Mouse (Mus musculus) hindbrain, postnatal 0 days (tissue): ENCODE results near the gene Tkt. TPM values are rescaled to one million over a fixed set of nuclear protein-coding genes. Genes with fewer than 3 reads are reported as not detected.
"Not testable (repeated sequence)": the region's sequence is repeated elsewhere in the genome, so short reads cannot be mapped to it uniquely, and the experiment has no call there.

ENCODE experiments used
- ATAC-seq: fragments of 200-750 bp; cut with Nextera tagmentation; 2 replicates; pipeline ENCODE4 v1.8.0; 2017; ENCODE audit warnings: mild to moderate bottlenecking, moderate TSS enrichment, moderate library complexity
- DNase-seq: peaks from one replicate; pipeline ENCODE4 v3.0.0-alpha.2; 2015; ENCODE audit warnings: low spot score
- H3K27ac ChIP-seq: fragments of 300-500 bp; sonication (generic); 2 replicates; pipeline ENCODE4 v1.5.1; 2014; ENCODE audit warnings: mild to moderate bottlenecking
- H3K27me3 ChIP-seq: fragments of 300-500 bp; sonication (generic); 2 replicates; pipeline ENCODE4 v1.6.1; 2014; ENCODE audit warnings: low read length, mixed read lengths; ENCODE audit not compliant: insufficient read depth
- H3K36me3 ChIP-seq: fragments of 300-500 bp; sonication (generic); 2 replicates; pipeline ENCODE4 v1.6.1; 2014; ENCODE audit warnings: low read length, mixed read lengths; ENCODE audit not compliant: insufficient read depth
- H3K4me1 ChIP-seq: fragments of 300-500 bp; sonication (generic); 2 replicates; pipeline ENCODE4 v1.6.1; 2014; ENCODE audit warnings: antibody characterized with exemption, low read length, mixed read lengths; ENCODE audit not compliant: insufficient read depth
- H3K4me2 ChIP-seq: fragments of 300-500 bp; sonication (generic); 2 replicates; pipeline ENCODE4 v1.6.1; 2014; ENCODE audit warnings: low read depth, mild to moderate bottlenecking, low read length, moderate library complexity, mixed read lengths
- H3K4me3 ChIP-seq: fragments of 300-500 bp; sonication (generic); 2 replicates; pipeline ENCODE4 v1.5.1; 2014; ENCODE audit warnings: low read length
- H3K9ac ChIP-seq: fragments of 300-500 bp; sonication (generic); replicated peaks from 2 replicates; pipeline ENCODE4 v1.6.1; 2014; ENCODE audit warnings: mild to moderate bottlenecking, low read length, moderate library complexity, mixed read lengths
- H3K9me3 ChIP-seq: fragments of 300-500 bp; sonication (generic); 2 replicates; pipeline ENCODE4 v1.6.1; 2016; ENCODE audit warnings: low read length, mixed read lengths
- CTCF ChIP-seq: IDR thresholded peaks from 2 replicates; pipeline ENCODE4 v1.5.1; 2016; ENCODE audit warnings: antibody characterized with exemption, control low read depth, low read depth
- WGBS: fragments of 180-500 bp; shearing (Covaris S2); extraction: QIAGEN DNeasy Blood & Tissue Kit; methylation state at CpG from one replicate; pipeline ENCODE4 v1.1.7; 2014; 5-methylcytosine and 5-hydroxymethylcytosine counted together
- polyA plus RNA-seq: library from polyadenylated mRNA; unstranded; fragments of >200 nt; fragmentation: Nextera tagmentation; extraction: Ambion mirVana; gene quantifications from 2 replicates; pipeline ENCODE4 v1.2.1, GENCODE M21; 2015
- total RNA-seq: library from RNA; depleted of rRNA; stranded (reverse); fragments of >200 nt; gene quantifications from 2 replicates; pipeline ENCODE4 v1.2.3, GENCODE M21; 2014

Tkt gene
- total and polyA plus RNA-seq, 2 experiments from 2014 or later = 258 to 429 TPM

DNA sequence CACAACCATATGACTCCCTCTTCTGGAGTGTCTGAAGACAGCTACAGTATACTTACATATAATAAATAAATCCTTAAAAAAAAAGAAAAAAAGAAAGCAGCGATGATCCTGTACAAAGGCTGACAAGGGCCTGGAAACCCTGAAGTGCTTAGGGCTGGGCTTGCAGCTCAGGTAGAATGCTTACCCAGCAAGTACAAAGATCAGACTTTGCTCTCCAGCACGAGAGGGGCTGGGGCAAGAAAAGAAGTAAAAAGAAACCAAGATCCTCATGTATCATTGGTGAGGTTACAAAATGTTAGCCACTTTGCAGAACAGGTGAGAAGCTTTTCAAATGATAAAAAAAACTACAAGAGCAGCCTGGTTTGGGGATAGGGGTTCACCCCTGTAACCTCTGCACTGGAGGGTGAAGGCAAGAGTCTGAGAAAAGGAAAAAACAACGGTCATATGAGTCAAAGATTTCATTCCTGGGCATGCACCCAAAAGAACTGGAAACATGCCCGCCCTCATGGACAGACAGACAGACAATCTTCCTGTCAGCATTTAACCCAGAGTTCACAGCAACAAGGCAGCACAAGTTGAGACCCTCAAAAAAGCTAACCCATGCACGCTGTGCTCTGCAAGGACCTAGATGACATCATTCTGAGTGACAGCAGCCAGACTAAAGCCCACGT is 14.2 kb upstream of the Tkt start:
- DNase-seq (no peak), ATAC-seq (no peak)
- Histone ChIP-seq H3K4me3 (no peak overlapping the region), H3K36me3 (no peaks in the 10 kb centered on the region), H3K9ac (no peak overlapping the region), H3K27me3 (no peaks in the 10 kb centered on the region), H3K4me1 (0 out of 2 replicates have a peak, but pooled peaks cover 2% of the 10 kb centered on the region), H3K4me2 (no peak overlapping the region), H3K9me3 (no peaks in the 10 kb centered on the region), H3K27ac (no peak overlapping the region)
- 73% methylated on average over 6 of the region's 6 CpGs for WGBS
- no peak for TF ChIP-seq CTCF

DNA sequence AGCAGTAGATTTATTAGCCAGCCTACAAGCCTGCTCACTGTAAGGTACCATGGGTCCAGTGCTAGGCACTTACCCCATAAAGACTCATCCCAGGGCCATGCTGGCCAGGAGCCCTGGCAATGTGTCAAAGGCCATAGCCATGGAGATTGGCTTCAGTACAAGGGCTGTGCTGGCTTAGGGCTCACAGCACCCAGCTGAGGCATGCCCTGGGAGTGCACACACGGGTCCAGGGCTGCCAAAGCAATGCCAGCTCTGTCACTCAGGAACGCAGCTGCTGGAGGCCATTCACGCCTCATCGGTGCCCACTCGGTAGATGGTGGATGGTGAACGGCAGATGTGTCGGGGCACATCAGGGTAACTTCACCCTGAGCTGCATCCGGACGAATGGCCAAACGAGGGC is 6.6 kb upstream of the Tkt start:
- TF ChIP-seq CTCF = no peak

DNA sequence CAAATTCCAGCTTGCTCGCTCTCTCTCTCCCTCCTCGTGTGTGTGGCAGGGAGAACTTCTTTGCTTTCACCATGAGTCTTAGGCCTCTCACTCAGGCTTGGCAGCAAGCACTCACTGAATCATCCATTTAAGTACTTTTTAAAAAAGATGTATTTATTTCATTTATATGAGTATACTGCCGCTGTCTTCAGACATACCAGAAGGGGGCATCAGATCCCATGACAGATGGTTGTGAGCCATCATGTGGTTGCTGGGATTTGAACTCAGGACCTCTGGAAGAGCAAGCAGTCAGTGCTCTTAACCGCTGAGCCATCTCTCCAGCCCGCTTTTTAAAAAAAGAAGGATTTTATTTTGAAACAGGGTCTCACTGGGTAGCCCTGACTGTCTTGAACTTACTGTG is 4.8 kb upstream of the Tkt start:
- not testable (repeated sequence) for H3K27me3 ChIP-seq, H3K9ac ChIP-seq, H3K4me3 ChIP-seq, H3K36me3 ChIP-seq, ATAC-seq, H3K4me2 ChIP-seq, H3K27ac ChIP-seq, DNase-seq, H3K9me3 ChIP-seq, H3K4me1 ChIP-seq
- WGBS = 88% methylated on average over 5 of the region's 5 CpGs

More for the DNA sequence above, 6.6 kb upstream of the Tkt start:
- H3K27me3 ChIP-seq = no peaks in the 10 kb centered on the region
- ATAC-seq = peak; percentile 87
- H3K4me1 ChIP-seq = no peaks in the 10 kb centered on the region; the same call in 1 of the 2 replicates
- H3K9me3 ChIP-seq = no peaks in the 10 kb centered on the region
- H3K9ac ChIP-seq = no peak overlapping the region
- H3K4me3 ChIP-seq = no peak overlapping the region
- WGBS = 25% methylated on average over 10 of the region's 10 CpGs
- no peak overlapping the region for H3K4me2 ChIP-seq
- peak overlapping the region; percentile 48; the same call in 1 of the 2 replicates for H3K27ac ChIP-seq
- DNase-seq = peak; percentile 80
- no peaks in the 10 kb centered on the region for H3K36me3 ChIP-seq

DNA sequence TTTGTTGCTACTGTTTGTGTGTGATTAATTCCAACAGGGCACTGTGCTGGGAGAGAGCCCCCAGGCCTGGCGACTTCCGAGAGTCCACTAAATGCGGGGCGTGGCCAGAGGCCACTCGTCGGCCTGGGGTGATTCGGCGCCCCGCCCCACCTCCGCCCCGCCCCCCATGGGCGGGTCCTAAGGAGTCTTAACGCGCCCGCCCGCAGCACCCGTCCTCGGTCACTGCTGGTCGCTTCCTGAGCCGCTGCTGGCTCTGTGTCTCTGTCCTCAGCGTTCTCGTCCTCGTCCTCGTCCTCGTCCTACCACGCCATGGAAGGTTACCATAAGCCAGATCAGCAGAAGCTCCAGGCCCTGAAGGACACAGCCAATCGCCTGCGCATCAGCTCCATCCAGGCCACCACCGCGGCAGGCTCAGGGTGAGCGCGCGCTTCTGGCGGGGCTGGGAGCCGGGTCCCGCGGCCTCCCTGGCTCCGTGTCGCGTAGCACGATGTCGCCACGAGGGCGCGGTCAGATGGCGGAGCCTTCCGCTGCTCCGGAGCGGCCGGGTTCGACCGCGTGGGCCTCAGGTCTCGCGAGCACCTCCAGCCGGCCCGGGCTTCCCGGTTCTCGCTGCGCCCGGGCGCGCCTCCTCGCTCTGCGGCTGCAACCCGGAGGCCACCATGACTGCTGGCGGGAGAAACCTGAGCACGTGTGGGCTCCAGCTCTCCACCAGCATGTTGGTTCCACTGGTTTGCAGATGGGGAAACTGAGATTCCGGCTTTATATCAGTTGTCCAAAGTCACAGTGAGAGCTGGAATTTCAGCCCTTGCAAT is 1.0 kb downstream of the Tkt start:
- peak overlapping the region; percentile 82 for H3K9ac ChIP-seq
- H3K9me3 ChIP-seq = no peaks in the 10 kb centered on the region
- ATAC-seq = peak; percentile 94
- H3K36me3 ChIP-seq = no peaks in the 10 kb centered on the region
- peak overlapping the region; percentile 68 for H3K4me3 ChIP-seq
- no peak for TF ChIP-seq CTCF
- WGBS = under 1% methylated on average over 67 of the region's 69 CpGs
- peak; percentile 97 for DNase-seq
- H3K27ac ChIP-seq = peak overlapping the region; percentile 97
- no peaks in the 10 kb centered on the region for H3K27me3 ChIP-seq
- peak overlapping the region; percentile 94 for H3K4me2 ChIP-seq
- peaks cover 30% of the 10 kb centered on the region for H3K4me1 ChIP-seq

DNA sequence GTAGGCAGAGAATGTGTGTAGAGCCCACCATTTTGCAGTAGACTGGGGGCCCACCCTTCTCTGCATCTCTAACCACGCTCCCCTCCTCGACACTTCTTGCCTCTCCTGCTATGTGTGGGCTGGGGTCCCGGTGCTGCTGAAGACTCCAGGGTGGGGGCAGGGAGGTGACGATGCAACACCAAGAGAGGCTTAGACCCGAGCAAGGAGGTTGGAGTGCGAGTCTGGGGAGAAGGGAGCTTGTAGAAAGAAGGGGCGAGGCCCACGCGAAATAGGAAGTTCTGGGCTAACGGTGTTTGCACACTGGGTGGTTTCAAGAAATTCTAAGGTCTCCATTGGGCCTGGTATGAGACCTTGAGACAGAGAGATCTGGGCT is 1.6 kb downstream of the Tkt start:
- Histone ChIP-seq H3K4me1 (peaks cover 30% of the 10 kb centered on the region), H3K27me3 (no peaks in the 10 kb centered on the region), H3K9me3 (no peaks in the 10 kb centered on the region), H3K4me2 (peak overlapping the region; percentile 94), H3K27ac (peak overlapping the region; percentile 97), H3K9ac (peak overlapping the region; percentile 82), H3K36me3 (no peaks in the 10 kb centered on the region), H3K4me3 (peak overlapping the region; percentile 68)
- under 1% methylated on average over 10 of the region's 10 CpGs for WGBS
- ATAC-seq (peak; percentile 28; the same call in 1 of the 2 replicates), DNase-seq (peak; percentile 22)
- no peak for TF ChIP-seq CTCF

DNA sequence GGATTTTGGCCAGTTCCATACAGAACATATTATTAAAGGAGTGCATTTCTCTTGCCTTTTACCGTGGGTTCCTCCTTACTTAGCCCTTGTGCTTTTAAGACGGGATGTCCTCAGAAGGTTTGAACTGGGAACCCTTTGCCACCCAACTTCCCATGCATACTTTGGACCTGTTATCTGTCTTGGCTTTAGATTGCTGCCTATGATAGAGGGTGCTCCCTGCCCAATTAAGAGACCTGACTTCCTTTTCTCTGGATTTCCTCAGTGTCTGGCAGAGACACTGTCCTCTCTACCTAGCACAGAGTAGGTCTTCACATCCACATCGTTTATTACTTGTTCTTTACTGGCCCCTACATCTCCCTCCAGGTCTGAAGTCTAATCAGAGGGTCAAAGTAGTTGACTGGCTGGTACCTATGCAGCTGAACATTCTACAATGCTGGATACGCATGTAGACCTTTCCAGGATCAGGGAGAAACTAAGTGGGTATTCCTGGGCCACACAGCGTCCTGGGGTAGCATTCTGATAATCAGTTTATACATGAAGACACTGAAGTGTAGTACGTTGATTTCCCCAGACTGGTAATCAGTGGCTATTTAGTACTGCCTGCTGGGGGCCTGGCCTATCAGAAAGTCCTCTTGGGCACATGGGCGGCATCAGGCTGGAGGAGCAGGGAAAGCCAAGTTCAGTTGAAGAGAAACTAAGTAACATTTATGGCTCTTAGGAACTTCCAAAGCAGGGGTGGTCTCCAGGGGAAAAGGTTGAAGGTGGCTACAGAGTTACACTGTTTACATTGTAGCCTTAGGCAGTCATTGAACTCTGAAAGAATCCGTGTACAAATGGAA is 2.3 kb downstream of the Tkt start:
- Histone ChIP-seq H3K9me3 (no peaks in the 10 kb centered on the region), H3K9ac (peak overlapping the region; percentile 82), H3K36me3 (no peaks in the 10 kb centered on the region), H3K27me3 (no peaks in the 10 kb centered on the region), H3K27ac (peak overlapping the region; percentile 97; the same call in 1 of the 2 replicates), H3K4me1 (peaks cover 30% of the 10 kb centered on the region), H3K4me2 (peak overlapping the region; percentile 94), H3K4me3 (peak overlapping the region; percentile 68)
- ATAC-seq (no peak), DNase-seq (peak; percentile 30)
- 31% methylated on average over 8 of the region's 8 CpGs for WGBS
- no peak for TF ChIP-seq CTCF
